Mouse (Mus musculus) spleen, postnatal 0 days (tissue): ENCODE measurements around the gene Fiz1. TPM values are rescaled to one million over a fixed set of nuclear protein-coding genes. Genes with fewer than 3 reads are reported as not detected.

Experiments used
- polyA plus RNA-seq: library from polyadenylated mRNA; unstranded; fragments of >200 nt; fragmentation: Nextera tagmentation; extraction: Ambion mirVana; gene quantifications from 2 replicates; pipeline ENCODE4 v1.2.1, GENCODE M21; 2015

Fiz1 gene
- polyA plus RNA-seq = 14.5 and 16.2 TPM in 2 replicates

GRCm38 (mm10) chr7:5014251-5015117 is at the start of gene Fiz1, which contains the start of gene Zfp524:
Gene Fiz1 (minus strand): TSS chr7:5014697.
Gene Zfp524 (plus strand): TSS chr7:5014415.

GRCm38 (mm10) chr7:5061774-5062359 is 47.4 kb upstream of the Fiz1 start, which contains the start of gene U2af2:
Gene U2af2 (plus strand): TSS chr7:5062143.

GRCm38 (mm10) chr7:5051193-5052192 is 37.0 kb upstream of the Fiz1 start, which contains the start of gene Zfp580:
Gene Zfp580 (plus strand): TSS chr7:5051538.

GRCm38 (mm10) chr7:5038109-5038732 is 23.7 kb upstream of the Fiz1 start, which contains the start of gene Zfp784:
Gene Zfp784 (minus strand): TSS chr7:5038446.

GRCm38 (mm10) chr7:5033818-5034217 is 19.3 kb upstream of the Fiz1 start, which contains the start of gene 4632433K11Rik:
Gene 4632433K11Rik (plus strand): TSS chr7:5034118.

GRCm38 (mm10) chr7:5020000-5020681 is 5.6 kb upstream of the Fiz1 start, which contains the start of the genes Zfp865 and Ccdc106:
Gene Zfp865 (plus strand): TSS chr7:5020376.
Gene Ccdc106 (plus strand): TSS chr7:5020553.

GRCm38 (mm10) chr7:5015118-5016001 is 863 bp upstream of the Fiz1 start, which contains the start of gene Gm44973:
Gene Gm44973 (plus strand): TSS chr7:5015496.

GRCm38 (mm10) chr7:4996003-4996895 is 18.2 kb downstream of the Fiz1 start, which contains the start of gene Zfp579:
Gene Zfp579 (minus strand): TSS chr7:4996158.

GRCm38 (mm10) chr7:4971068-4971467 is 43.4 kb downstream of the Fiz1 start, which contains the start of gene Sbk3:
Gene Sbk3 (minus strand): TSS chr7:4971168.

GRCm38 (mm10) chr7:4964272-4964671 is 50.2 kb downstream of the Fiz1 start, which contains the start of gene Sbk2:
Gene Sbk2 (minus strand): TSS chr7:4964406.

Other genes starting within 250 kb of the Fiz1 start
- gene Fam71e2, start 243.4 kb downstream of the Fiz1 start, polyA plus RNA-seq = not detected in 2 replicates
- gene Il11, start 231.8 kb downstream of the Fiz1 start, polyA plus RNA-seq = 0.12 and 0.15 TPM in 2 replicates
- not detected in 2 replicates for gene Tmem190, start 231.8 kb downstream of the Fiz1 start, polyA plus RNA-seq
- gene Tmem238, start 225.0 kb downstream of the Fiz1 start, polyA plus RNA-seq = 22.1 and 25.2 TPM in 2 replicates
- gene Rpl28, start 221.8 kb downstream of the Fiz1 start, polyA plus RNA-seq = 423 and 433 TPM in 2 replicates
- gene Ube2s, start 202.1 kb downstream of the Fiz1 start, polyA plus RNA-seq = 251 and 289 TPM in 2 replicates
- gene Shisa7, start 170.0 kb downstream of the Fiz1 start, polyA plus RNA-seq = 0.04 TPM in 1 of 2 replicates, not detected in the other
- gene Isoc2b, start 144.4 kb downstream of the Fiz1 start, polyA plus RNA-seq = 3.9 and 4.3 TPM in 2 replicates
- gene Isoc2a, start 137.5 kb downstream of the Fiz1 start, polyA plus RNA-seq = 0.66 and 0.74 TPM in 2 replicates
- gene Gm36210, start 108.2 kb downstream of the Fiz1 start, polyA plus RNA-seq = not detected in 2 replicates
- gene Zfp628, start 99.5 kb downstream of the Fiz1 start, polyA plus RNA-seq = 2.2 and 2.6 TPM in 2 replicates
- gene Nat14, start 92.7 kb downstream of the Fiz1 start, polyA plus RNA-seq = 0.62 and 0.71 TPM in 2 replicates
- 0.30 and 0.31 TPM in 2 replicates for gene Ssc5d, start 88.9 kb downstream of the Fiz1 start, polyA plus RNA-seq
- not detected in 2 replicates for gene Sbk2, start 50.3 kb downstream of the Fiz1 start, polyA plus RNA-seq
- gene Sbk3, start 43.5 kb downstream of the Fiz1 start, polyA plus RNA-seq = not detected in 2 replicates
- 6.4 and 9.8 TPM in 2 replicates for gene Zfp579, start 18.5 kb downstream of the Fiz1 start, polyA plus RNA-seq
- 10.6 and 10.8 TPM in 2 replicates for gene Zfp524, start 282 bp downstream of the Fiz1 start, polyA plus RNA-seq
- 3.6 and 5.3 TPM in 2 replicates for gene Gm44973, start 799 bp upstream of the Fiz1 start, polyA plus RNA-seq
- gene Zfp865, start 5.7 kb upstream of the Fiz1 start, polyA plus RNA-seq = 2.8 and 4.2 TPM in 2 replicates
- gene Ccdc106, start 5.9 kb upstream of the Fiz1 start, polyA plus RNA-seq = 0.67 and 0.95 TPM in 2 replicates
- not detected in 2 replicates for gene 4632433K11Rik, start 19.4 kb upstream of the Fiz1 start, polyA plus RNA-seq
- 1.7 and 2.3 TPM in 2 replicates for gene Zfp784, start 23.7 kb upstream of the Fiz1 start, polyA plus RNA-seq
- gene Zfp580, start 36.8 kb upstream of the Fiz1 start, polyA plus RNA-seq = 6.8 and 10.0 TPM in 2 replicates
- gene U2af2, start 47.4 kb upstream of the Fiz1 start, polyA plus RNA-seq = 82.2 and 85.4 TPM in 2 replicates
- 68.8 and 71.1 TPM in 2 replicates for gene Epn1, start 65.5 kb upstream of the Fiz1 start, polyA plus RNA-seq
- gene Rfpl4, start 102.3 kb upstream of the Fiz1 start, polyA plus RNA-seq = not detected in 2 replicates
- 0.53 and 0.63 TPM in 2 replicates for gene Rasl2-9, start 111.3 kb upstream of the Fiz1 start, polyA plus RNA-seq
- gene Vmn1r55, start 135.0 kb upstream of the Fiz1 start, polyA plus RNA-seq = not detected in 2 replicates
- gene Vmn1r56, start 182.1 kb upstream of the Fiz1 start, polyA plus RNA-seq = not detected in 2 replicates
- gene Vmn1r57, start 203.8 kb upstream of the Fiz1 start, polyA plus RNA-seq = not detected in 2 replicates